Mouse (Mus musculus) cerebellum, adult 2 months (tissue): ENCODE measurements around the gene Trim3.

Experiments used
- CTCF ChIP-seq: fragments of 200-500 bp; IDR thresholded peaks from 2 replicates; pipeline ENCODE4 v1.5.1; 2011; ENCODE audit warnings: low read depth, mild to moderate bottlenecking, control low read depth, low read length, moderate library complexity, borderline replicate concordance; ENCODE audit not compliant: insufficient read depth
- POLR2A ChIP-seq: fragments of 200-500 bp; IDR thresholded peaks from 2 replicates; pipeline ENCODE4 v1.6.1; 2011; ENCODE audit warnings: low read length, control low read depth, borderline replicate concordance; ENCODE audit not compliant: insufficient read depth

GRCm38 (mm10) chr7:105615720-105616119 lies 17.7 kb downstream of the Trim3 start:
- TF ChIP-seq CTCF = no peak
- no peak for TF ChIP-seq POLR2A
